Mouse (Mus musculus): Measurements from ENCODE around the gene Snx29. TPM values are rescaled to one million over a fixed set of nuclear protein-coding genes. Genes with fewer than 3 reads are reported as not detected.
"Not testable (repeated sequence)": the region's sequence is repeated elsewhere in the genome, so short reads cannot be mapped to it uniquely, and the experiment has no call there.

Snx29 gene
- total RNA-seq (2022) = 10 to 100 TPM; 25.0 to 29.6 (median 27.8) TPM

- peak; percentile 93 to 99 for DNase-seq (ENCODE audit: low spot score in 2 of 2)
Measured at GRCm38 (mm10) chr16:11322409-11323323, at the start of gene Snx29. Gene Snx29 (plus strand): TSS chr16:11322908.

GRCm38 (mm10) chr16:11276888-11277287, 45.8 kb upstream of the Snx29 start:
- no peak for DNase-seq (ENCODE audit: low spot score in 2 of 2)

GRCm38 (mm10) chr16:11278778-11279177, 43.9 kb upstream of the Snx29 start:
- DNase-seq (ENCODE audit: low spot score in 2 of 2) = no peak

GRCm38 (mm10) chr16:11282655-11283232, 40.0 kb upstream of the Snx29 start:
- DNase-seq (ENCODE audit: low spot score in 2 of 2) = peak in 1 of 2 experiments; percentile 18

GRCm38 (mm10) chr16:11284881-11285280, 37.8 kb upstream of the Snx29 start:
- DNase-seq (ENCODE audit: low spot score in 2 of 2) = no peak

- no peak for DNase-seq (ENCODE audit: low spot score in 2 of 2)
Measured at GRCm38 (mm10) chr16:11285949-11286348, 36.8 kb upstream of the Snx29 start.

- DNase-seq (ENCODE audit: low spot score in 2 of 2) = not testable (repeated sequence)
Measured at GRCm38 (mm10) chr16:11288873-11289272, 33.8 kb upstream of the Snx29 start.

- DNase-seq (ENCODE audit: low spot score in 2 of 2) = not testable (repeated sequence)
Measured at GRCm38 (mm10) chr16:11295583-11295982, 27.1 kb upstream of the Snx29 start.

- DNase-seq (ENCODE audit: low spot score in 2 of 2) = not testable (repeated sequence)
Measured at GRCm38 (mm10) chr16:11297700-11298099, 25.0 kb upstream of the Snx29 start.

- no peak for DNase-seq (ENCODE audit: low spot score in 2 of 2)
Measured at GRCm38 (mm10) chr16:11303741-11304140, 19.0 kb upstream of the Snx29 start.

GRCm38 (mm10) chr16:11305531-11305930, 17.2 kb upstream of the Snx29 start:
- no peak for DNase-seq (ENCODE audit: low spot score in 2 of 2)

GRCm38 (mm10) chr16:11313512-11313911, 9.2 kb upstream of the Snx29 start, which contains the start of gene Tnfrsf17:
Gene Tnfrsf17 (plus strand): TSS chr16:11313812.
- DNase-seq (ENCODE audit: low spot score in 2 of 2) = no peak

GRCm38 (mm10) chr16:11315786-11316320, 6.9 kb upstream of the Snx29 start:
- no peak for DNase-seq (ENCODE audit: low spot score in 2 of 2)

GRCm38 (mm10) chr16:11316748-11317147, 6.0 kb upstream of the Snx29 start:
- no peak for DNase-seq (ENCODE audit: low spot score in 2 of 2)

- no peak for DNase-seq (ENCODE audit: low spot score in 2 of 2)
Measured at GRCm38 (mm10) chr16:11317324-11317723, 5.4 kb upstream of the Snx29 start.

GRCm38 (mm10) chr16:11323324-11324051, 780 bp downstream of the Snx29 start:
- DNase-seq (ENCODE audit: low spot score in 2 of 2) = peak in 1 of 2 experiments; percentile 9

GRCm38 (mm10) chr16:11330081-11330800, 7.5 kb downstream of the Snx29 start:
- no peak for DNase-seq (ENCODE audit: low spot score in 2 of 2)

- no peak for DNase-seq (ENCODE audit: low spot score in 2 of 2)
Measured at GRCm38 (mm10) chr16:11331030-11331429, 8.3 kb downstream of the Snx29 start.

- DNase-seq (ENCODE audit: low spot score in 2 of 2) = no peak
Measured at GRCm38 (mm10) chr16:11343292-11343815, 20.6 kb downstream of the Snx29 start.

GRCm38 (mm10) chr16:11351903-11352302, 29.2 kb downstream of the Snx29 start:
- DNase-seq (ENCODE audit: low spot score in 2 of 2) = no peak

GRCm38 (mm10) chr16:11359173-11359572, 36.5 kb downstream of the Snx29 start:
- DNase-seq (ENCODE audit: low spot score in 2 of 2) = no peak

All from left cerebral cortex, adult 8-10 months (tissue).